Mouse (Mus musculus) heart, postnatal 14 days (tissue): Measurements from ENCODE around the gene Plod2. TPM values are rescaled to one million over a fixed set of nuclear protein-coding genes. Genes with fewer than 3 reads are reported as not detected.

Experiments
- DNase-seq, 2 experiments: peaks; one replicate each; pipeline ENCODE4 v3.0.0; 2021 to 2022
- intact Hi-C: fragments of 180-260 bp; cut with DNase I; formaldehyde crosslinking; loops from one replicate; pipeline ENCODE4 v1.15.1; 2025
- total RNA-seq, 2 experiments: library from RNA; stranded (reverse); gene quantifications; 2 replicates each; pipeline ENCODE4 v1.2.3; 2021

Plod2 gene
- total RNA-seq, 2 experiments from 2014 or later: 20.1 to 23.4 TPM

GRCm38 (mm10) chr9:92551666-92552065 lies 9.6 kb downstream of the Plod2 start:
- intact Hi-C loops: no loop called here
- DNase-seq: no peak

GRCm38 (mm10) chr9:92552691-92553090 lies 10.7 kb downstream of the Plod2 start:
- intact Hi-C loops: no loop called here
- no peak for DNase-seq

GRCm38 (mm10) chr9:92555006-92555958 lies 13.3 kb downstream of the Plod2 start:
- intact Hi-C loops: no loop called here
- DNase-seq: no peak

- DNase-seq: no peak
- intact Hi-C loops: no loop called here
Measured at GRCm38 (mm10) chr9:92559750-92560149, 17.7 kb downstream of the Plod2 start.

- no peak for DNase-seq
- intact Hi-C loops: no loop called here
Measured at GRCm38 (mm10) chr9:92560840-92561547, 19.0 kb downstream of the Plod2 start.

- DNase-seq: no peak
- intact Hi-C loops: no loop called here
Measured at GRCm38 (mm10) chr9:92562416-92562815, 20.4 kb downstream of the Plod2 start.

GRCm38 (mm10) chr9:92563306-92563705 lies 21.3 kb downstream of the Plod2 start:
- no peak for DNase-seq
- intact Hi-C loops: no loop called here

- intact Hi-C loops: no loop called here
- DNase-seq: no peak
Measured at GRCm38 (mm10) chr9:92564391-92564790, 22.4 kb downstream of the Plod2 start.

GRCm38 (mm10) chr9:92566234-92566633 lies 24.2 kb downstream of the Plod2 start:
- no peak for DNase-seq
- intact Hi-C loops: no loop called here

GRCm38 (mm10) chr9:92567474-92567873 lies 25.5 kb downstream of the Plod2 start:
- DNase-seq: no peak
- intact Hi-C loops: no loop called here

- no peak for DNase-seq
- intact Hi-C loops: no loop called here
Measured at GRCm38 (mm10) chr9:92568798-92569197, 26.8 kb downstream of the Plod2 start.

GRCm38 (mm10) chr9:92572376-92573108 lies 30.5 kb downstream of the Plod2 start:
- intact Hi-C loops: no loop called here
- DNase-seq: no peak

GRCm38 (mm10) chr9:92583876-92584275 lies 41.9 kb downstream of the Plod2 start:
- intact Hi-C loops: no loop called here
- DNase-seq: no peak

- DNase-seq: no peak
- intact Hi-C loops: no loop called here
Measured at GRCm38 (mm10) chr9:92586025-92586424, 44.0 kb downstream of the Plod2 start.

- intact Hi-C loops: no loop called here
- no peak for DNase-seq
Measured at GRCm38 (mm10) chr9:92587391-92587790, 45.4 kb downstream of the Plod2 start.

- intact Hi-C loops: no loop called here
Measured at GRCm38 (mm10) chr9:92588226-92588625, 46.2 kb downstream of the Plod2 start.

GRCm38 (mm10) chr9:92589021-92589420 lies 47.0 kb downstream of the Plod2 start:
- intact Hi-C loops: no loop called here
- no peak for DNase-seq

More at GRCm38 (mm10) chr9:92588226-92588625, 46.2 kb downstream of the Plod2 start:
- DNase-seq: no peak

- DNase-seq: no peak
- intact Hi-C loops: loop anchor here (5.0 kb wide), 1 partner anchor 49 kb away; the partner anchor contains the start of gene Plod2
Measured at GRCm38 (mm10) chr9:92591482-92591881, 49.5 kb downstream of the Plod2 start.

- intact Hi-C loops: loop anchor here (5.0 kb wide), 1 partner anchor 50 kb away; the partner anchor contains the start of gene Plod2
- DNase-seq: no peak
Measured at GRCm38 (mm10) chr9:92592757-92593156, 50.7 kb downstream of the Plod2 start.

GRCm38 (mm10) chr9:92594491-92594890 lies 52.5 kb downstream of the Plod2 start:
- intact Hi-C loops: loop anchor here (5.0 kb wide), 1 partner anchor 52 kb away; the partner anchor contains the start of gene Plod2
- no peak for DNase-seq

- no peak for DNase-seq
Measured at GRCm38 (mm10) chr9:92595296-92595695, 53.3 kb downstream of the Plod2 start.

More at GRCm38 (mm10) chr9:92595296-92595695, 53.3 kb downstream of the Plod2 start:
- intact Hi-C loops: no loop called here
